Mouse (Mus musculus): ENCODE data around the gene Gm17949. TPM values are rescaled to one million over a fixed set of nuclear protein-coding genes. Genes with fewer than 3 reads are reported as not detected.
A peak's percentile ranks its signal among the peaks of the same experiment; 100 is the strongest.

Gene Gm17949
- total and polyA plus RNA-seq, 2 experiments from 2014 or later = 0.28 TPM; not detected in 1

DNA sequence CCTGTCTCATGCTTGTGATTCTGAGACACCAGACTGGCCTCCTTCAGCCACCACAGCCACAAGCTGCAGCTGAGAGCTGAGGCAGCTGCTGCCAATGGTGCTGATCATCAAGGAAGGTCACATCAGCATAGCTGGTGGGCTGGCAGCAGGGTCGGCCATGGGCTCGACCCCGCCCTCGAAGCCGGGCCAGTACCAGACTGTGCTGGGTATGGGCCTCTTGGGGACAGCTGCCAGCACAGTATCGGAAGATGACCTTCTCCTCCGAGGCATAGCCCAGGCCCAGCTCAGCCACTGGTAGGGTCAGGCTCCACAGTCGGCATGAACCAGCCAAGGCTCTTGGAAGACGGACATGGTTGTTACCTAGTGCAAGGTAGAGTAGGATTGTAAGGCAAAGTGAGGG is 11.9 kb upstream of the Gm17949 start:
- Histone ChIP-seq H3K36me3 (ENCODE audit: insufficient read depth, low read length) (peaks cover 45% of the 10 kb centered on the region; the same call in 1 of the 2 replicates), H3K27ac (no peak overlapping the region), H3K4me2 (ENCODE audit: low read depth, low read length) (no peak overlapping the region), H3K9ac (replicated peaks; ENCODE audit: low read length) (no peak overlapping the region), H3K4me1 (ENCODE audit: insufficient read depth, low read length) (0 out of 2 replicates have a peak, but pooled peaks cover 3% of the 10 kb centered on the region), H3K9me3 (ENCODE audit: low read length) (no peaks in the 10 kb centered on the region), H3K27me3 (ENCODE audit: insufficient read depth, low read length) (no peaks in the 10 kb centered on the region), H3K4me3 (ENCODE audit: low read length) (no peak overlapping the region)
- WGBS = 93% methylated on average over 9 of the region's 9 CpGs
- DNase-seq (ENCODE audit: low spot score) = no peak
- no peak for TF ChIP-seq CTCF (IDR thresholded peaks at IDR 0.05; ENCODE audit: low read depth)
- no peak for ATAC-seq

DNA sequence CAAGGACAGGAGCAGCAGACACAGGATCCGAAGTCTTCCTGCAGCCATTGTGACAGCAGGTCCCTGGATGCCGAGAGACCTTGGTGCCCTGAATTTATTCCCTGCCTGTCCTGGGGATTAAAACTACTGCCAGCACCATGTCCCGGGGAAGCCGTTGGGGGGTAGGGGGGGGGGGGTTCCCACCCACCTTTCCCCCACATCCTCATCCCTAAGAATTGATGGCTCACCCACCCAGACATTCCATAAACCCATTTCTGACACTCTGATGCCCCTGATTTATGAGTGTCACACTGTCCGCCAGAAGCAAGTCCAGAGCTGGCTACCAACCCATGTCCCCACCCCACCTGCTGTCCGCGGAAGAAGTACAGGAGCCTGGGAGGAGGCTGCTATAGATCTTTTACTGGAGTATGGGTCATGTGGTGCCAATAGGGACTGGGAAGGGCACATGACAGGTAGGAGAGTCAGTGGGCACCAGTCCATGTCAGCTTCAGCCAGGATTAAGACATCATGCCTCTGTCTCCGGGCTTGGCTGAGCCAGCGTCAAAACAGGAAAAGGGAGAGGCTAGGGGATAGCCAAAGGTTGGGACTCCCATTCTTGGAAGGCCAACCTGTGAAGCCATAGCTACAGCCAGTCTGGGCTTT is 11.2 kb upstream of the Gm17949 start, which contains the start of gene Pspn:
Pspn (minus strand) TSS at position 51 of the 642 bp plus-strand sequence.
- DNase-seq (ENCODE audit: low spot score) (no peak), ATAC-seq (no peak)
- Histone ChIP-seq H3K9me3 (ENCODE audit: low read length) (no peaks in the 10 kb centered on the region), H3K9ac (replicated peaks; ENCODE audit: low read length) (no peak within 1 kb of the TSS), H3K4me2 (ENCODE audit: low read depth, low read length) (no peak within 1 kb of the TSS), H3K27ac (no peak within 1 kb of the TSS), H3K4me3 (ENCODE audit: low read length) (no peak within 1 kb of the TSS), H3K36me3 (ENCODE audit: insufficient read depth, low read length) (peaks cover 48% of the 10 kb centered on the region; the same call in 1 of the 2 replicates), H3K27me3 (ENCODE audit: insufficient read depth, low read length) (no peaks in the 10 kb centered on the region), H3K4me1 (ENCODE audit: insufficient read depth, low read length) (0 out of 2 replicates have a peak, but pooled peaks cover 3% of the 10 kb centered on the region)
- no peak for TF ChIP-seq CTCF (IDR thresholded peaks at IDR 0.05; ENCODE audit: low read depth)
- WGBS = 87% methylated on average over 9 of the region's 9 CpGs

DNA sequence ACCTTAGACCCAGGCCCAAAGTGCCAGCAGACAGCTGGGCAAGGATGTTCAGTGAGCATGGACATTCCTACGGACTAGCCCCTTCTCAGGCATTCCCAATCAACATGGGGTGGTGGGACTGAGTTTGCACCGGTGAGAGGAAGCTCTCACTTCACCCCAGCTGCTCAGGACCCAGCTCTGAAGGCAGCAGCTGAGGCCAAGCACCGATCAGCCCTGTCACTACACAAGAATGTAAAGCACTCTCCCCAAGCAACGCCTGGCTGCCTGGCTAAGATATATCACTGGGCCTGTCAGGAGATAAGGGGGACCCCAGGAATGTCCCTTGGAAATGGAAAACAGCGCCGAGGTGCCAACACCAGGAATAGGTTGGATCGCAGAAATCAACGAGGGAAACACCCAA is 10.0 kb upstream of the Gm17949 start:
- H3K27ac ChIP-seq = no peak overlapping the region
- ATAC-seq = no peak
- 0 out of 2 replicates have a peak, but pooled peaks cover 3% of the 10 kb centered on the region for H3K4me1 ChIP-seq (ENCODE audit: insufficient read depth, low read length)
- no peaks in the 10 kb centered on the region for H3K27me3 ChIP-seq (ENCODE audit: insufficient read depth, low read length)
- WGBS = 74% methylated on average over 8 of the region's 8 CpGs
- H3K9ac ChIP-seq (replicated peaks; ENCODE audit: low read length) = no peak overlapping the region
- H3K36me3 ChIP-seq (ENCODE audit: insufficient read depth, low read length) = peaks cover 48% of the 10 kb centered on the region
- H3K4me2 ChIP-seq (ENCODE audit: low read depth, low read length) = no peak overlapping the region
- no peak overlapping the region for H3K4me3 ChIP-seq (ENCODE audit: low read length)
- DNase-seq (ENCODE audit: low spot score) = no peak
- H3K9me3 ChIP-seq (ENCODE audit: low read length) = no peaks in the 10 kb centered on the region
- TF ChIP-seq CTCF (IDR thresholded peaks at IDR 0.05; ENCODE audit: low read depth) = no peak

DNA sequence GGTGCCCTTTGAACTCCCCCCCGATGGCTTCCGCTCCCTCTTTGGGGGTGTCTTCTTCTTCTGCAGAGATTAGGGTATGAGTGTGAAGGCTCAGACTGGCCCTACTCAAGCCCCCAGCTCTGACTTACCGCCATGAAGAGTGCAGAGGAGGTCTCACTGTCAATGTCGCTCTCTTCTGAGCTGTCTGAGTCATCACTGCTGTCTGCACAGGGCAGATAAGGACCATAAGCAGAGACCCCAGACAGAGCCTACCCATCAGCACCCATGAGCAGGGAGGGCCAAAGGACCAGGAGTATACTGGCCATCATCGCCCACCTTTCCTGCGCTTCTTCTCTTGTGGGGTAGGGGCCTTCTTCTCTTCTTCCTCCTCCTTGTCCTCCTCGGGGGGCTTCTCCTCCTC is 7.3 kb upstream of the Gm17949 start:
- Histone ChIP-seq H3K9me3 (ENCODE audit: low read length) (no peaks in the 10 kb centered on the region), H3K4me3 (ENCODE audit: low read length) (no peak overlapping the region), H3K4me2 (ENCODE audit: low read depth, low read length) (no peak overlapping the region), H3K27ac (no peak overlapping the region), H3K27me3 (ENCODE audit: insufficient read depth, low read length) (no peaks in the 10 kb centered on the region), H3K4me1 (ENCODE audit: insufficient read depth, low read length) (no peaks in the 10 kb centered on the region), H3K36me3 (ENCODE audit: insufficient read depth, low read length) (peaks cover 67% of the 10 kb centered on the region), H3K9ac (replicated peaks; ENCODE audit: low read length) (no peak overlapping the region)
- ATAC-seq = no peak
- TF ChIP-seq CTCF (IDR thresholded peaks at IDR 0.05; ENCODE audit: low read depth) = no peak
- no peak for DNase-seq (ENCODE audit: low spot score)
- WGBS = 94% methylated on average over 7 of the region's 7 CpGs

DNA sequence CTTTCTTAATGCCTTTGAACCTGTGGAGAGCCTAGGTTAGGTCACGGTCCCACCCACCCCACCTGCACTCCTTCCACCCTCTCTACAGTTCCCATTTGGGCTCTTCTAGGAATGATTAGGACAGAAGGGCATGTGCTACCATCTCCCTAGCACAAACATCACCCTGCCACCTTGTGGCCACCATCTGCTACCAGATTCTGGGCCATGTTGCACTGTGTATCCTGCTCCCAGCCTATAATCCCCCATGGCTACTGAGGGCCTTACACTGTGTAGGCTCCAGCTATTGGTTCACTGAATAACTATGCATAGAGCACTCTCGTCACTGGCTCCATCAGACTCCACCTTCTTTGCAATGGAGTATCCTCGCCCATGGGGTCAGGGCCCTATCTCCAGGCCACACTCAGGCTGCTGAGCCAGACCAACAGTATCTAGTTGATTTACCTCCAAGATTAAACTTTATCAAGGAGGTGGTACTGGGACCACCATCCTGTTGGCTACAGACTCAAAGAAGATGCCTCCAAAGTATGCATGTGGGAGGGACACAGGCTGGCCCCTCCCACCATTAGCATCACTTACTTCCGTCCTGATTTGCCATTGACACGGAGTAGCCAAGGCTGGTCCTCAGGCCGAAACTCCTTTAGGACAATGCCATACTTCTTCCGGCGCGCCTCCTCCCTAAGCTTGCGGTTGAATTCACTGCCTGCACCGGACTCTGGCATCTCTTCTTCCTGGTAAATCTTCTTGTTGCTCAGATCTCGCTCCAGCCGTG is 3.9 kb upstream of the Gm17949 start:
- peaks cover 9% of the 10 kb centered on the region; the same call in 1 of the 2 replicates for H3K4me1 ChIP-seq (ENCODE audit: insufficient read depth, low read length)
- peak; percentile 60 for TF ChIP-seq CTCF (IDR thresholded peaks at IDR 0.05; ENCODE audit: low read depth)
- 92% methylated on average over 13 of the region's 13 CpGs for WGBS
- H3K9ac ChIP-seq (replicated peaks; ENCODE audit: low read length) = no peak overlapping the region
- H3K27me3 ChIP-seq (ENCODE audit: insufficient read depth, low read length) = no peaks in the 10 kb centered on the region
- H3K4me3 ChIP-seq (ENCODE audit: low read length) = no peak overlapping the region
- H3K27ac ChIP-seq = no peak overlapping the region
- peaks cover 56% of the 10 kb centered on the region for H3K36me3 ChIP-seq (ENCODE audit: insufficient read depth, low read length)
- no peaks in the 10 kb centered on the region for H3K9me3 ChIP-seq (ENCODE audit: low read length)
- peak; percentile 52 for DNase-seq (ENCODE audit: low spot score)
- H3K4me2 ChIP-seq (ENCODE audit: low read depth, low read length) = no peak overlapping the region
- no peak for ATAC-seq

DNA sequence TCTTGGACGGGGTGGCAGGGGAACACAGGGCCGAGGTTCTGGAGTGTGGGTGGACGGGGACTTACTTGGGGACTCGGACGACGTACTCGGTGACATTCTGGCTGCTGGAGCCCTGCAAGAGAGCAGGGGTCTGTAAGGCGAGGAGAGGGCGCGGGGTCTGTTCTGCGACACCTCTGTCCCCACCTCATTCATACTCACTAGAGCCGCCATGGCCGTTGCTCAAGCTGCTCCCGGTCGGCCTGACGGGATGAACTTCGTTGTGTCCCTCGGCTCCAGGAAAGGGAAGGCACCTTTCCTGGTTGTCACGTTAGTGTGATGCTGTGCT is 396 bp upstream of the Gm17949 start:
- H3K9ac ChIP-seq (replicated peaks; ENCODE audit: low read length) = peak overlapping the region; percentile 74
- 0% methylated on average over 19 of the region's 19 CpGs for WGBS
- H3K4me2 ChIP-seq (ENCODE audit: low read depth, low read length) = peak overlapping the region; percentile 85
- ATAC-seq = peak; percentile 53
- DNase-seq (ENCODE audit: low spot score) = no peak
- H3K4me1 ChIP-seq (ENCODE audit: insufficient read depth, low read length) = peaks cover 12% of the 10 kb centered on the region; the same call in 1 of the 2 replicates
- peaks cover 25% of the 10 kb centered on the region for H3K36me3 ChIP-seq (ENCODE audit: insufficient read depth, low read length)
- H3K4me3 ChIP-seq (ENCODE audit: low read length) = peak overlapping the region; percentile 79
- no peak for TF ChIP-seq CTCF (IDR thresholded peaks at IDR 0.05; ENCODE audit: low read depth)
- no peaks in the 10 kb centered on the region for H3K9me3 ChIP-seq (ENCODE audit: low read length)
- H3K27me3 ChIP-seq (ENCODE audit: insufficient read depth, low read length) = no peaks in the 10 kb centered on the region
- H3K27ac ChIP-seq = peak overlapping the region; percentile 79
